In genomic region chr3:98259271-98259751, GRCm38 (mm10) we compare ENCODE assay signal across 9 mouse cellular contexts. TPM values are rescaled to one million over a fixed set of nuclear protein-coding genes. Genes with fewer than 3 reads are reported as not detected.
DNase-seq lines count a peak whose midpoint lies in the region; ATAC-seq and TF ChIP-seq lines count a peak whose summit lies in the region.
"Had no signal": no experiment of that assay in that cellular context is flagged by ENCODE, and none has a peak within 500 bp of the region (broad histone marks: within the 10 kb centered on the region; RNA-seq: fewer than 3 reads in every experiment).

No protein-coding gene starts in this region.

- H3K4me3 ChIP-seq in heart, embryonic 10.5 days: no peak overlapping the region
- no peak overlapping the region for H3K4me3 ChIP-seq in intestine, postnatal 0 days (ENCODE audit: low read depth, low read length)

- no peak overlapping the region for H3K27ac ChIP-seq in heart, embryonic 10.5 days
- H3K27ac ChIP-seq in intestine, postnatal 0 days (ENCODE audit: low read depth, low read length): peak overlapping the region; percentile 83

- peak; percentile 93 for DNase-seq in heart, adult 11 months
- no peak for DNase-seq in heart, embryonic 10.5 days (ENCODE audit: low spot score)
- peak; percentile 2 for DNase-seq in cerebellum, adult 8-10 months
- peak; percentile 18 for DNase-seq in ovary, postnatal 10 days (ENCODE audit: low spot score)
- DNase-seq in adrenal gland, postnatal 36 days: no peak
- DNase-seq in T-cell, adult 2 months (ENCODE audit: low spot score): no peak
- no peak for DNase-seq in c-Kit-positive CD71-positive TER-119-positive erythroid progenitor cells, embryonic 14.5 days (ENCODE audit: low spot score)

- H3K9ac ChIP-seq in intestine, postnatal 0 days (ENCODE audit: low read depth, low read length): no peak overlapping the region

- no peaks in the 10 kb centered on the region for H3K36me3 ChIP-seq in heart, embryonic 10.5 days
- no peaks in the 10 kb centered on the region for H3K36me3 ChIP-seq in intestine, postnatal 0 days (ENCODE audit: control insufficient read depth, insufficient read depth)

- ATAC-seq in intestine, postnatal 0 days: no peak

- no peaks in the 10 kb centered on the region for H3K4me1 ChIP-seq in heart, embryonic 10.5 days
- H3K4me1 ChIP-seq in intestine, postnatal 0 days (replicated peaks; ENCODE audit: control insufficient read depth, insufficient read depth, low read length): peaks cover 12% of the 10 kb centered on the region

- no peaks in the 10 kb centered on the region for H3K9me3 ChIP-seq in heart, embryonic 10.5 days
- H3K9me3 ChIP-seq in intestine, postnatal 0 days (ENCODE audit: control insufficient read depth): no peaks in the 10 kb centered on the region

- no peaks in the 10 kb centered on the region for H3K27me3 ChIP-seq in heart, embryonic 10.5 days (ENCODE audit: insufficient read depth, poor library complexity, severe bottlenecking)
- no peaks in the 10 kb centered on the region for H3K27me3 ChIP-seq in intestine, postnatal 0 days (replicated peaks; ENCODE audit: control insufficient read depth, insufficient read depth, low read length)
- H3K27me3 ChIP-seq: CH12.LX had no signal

- no peak for TF ChIP-seq CTCF in intestine, postnatal 0 days (IDR thresholded peaks at IDR 0.05; ENCODE audit: low read depth)

- 90% methylated on average over 5 of the region's 5 CpGs for WGBS in heart, embryonic 10.5 days
- 44% methylated on average over 5 of the region's 5 CpGs for WGBS in intestine, postnatal 0 days

- 0 out of 2 replicates have a peak overlapping the region, but pooled peaks have one; percentile 17 for H3K4me2 ChIP-seq in intestine, postnatal 0 days (replicated peaks; ENCODE audit: low read depth)

RNA-seq across cellular contexts. Expression of gene Hmgcs2, which starts 20.9 kb away (rescaled TPM):
- polyA plus RNA-seq in heart, embryonic 10.5 days (2016; fragmentation: Nextera tagmentation; extraction: Ambion mirVana): 4.4 and 5.6 TPM in 2 replicates
- polyA plus RNA-seq in intestine, postnatal 0 days (2015; fragmentation: Nextera tagmentation; extraction: Ambion mirVana): 649 and 754 TPM in 2 replicates
- 10 to 100 TPM in 1 of 2 experiments, 1 to 10 TPM in 1; 8.8 to 12.2 TPM for total RNA-seq in adrenal gland, postnatal 36 days (2021)
- total RNA-seq: CH12.LX had no signal

RNA-seq across cellular contexts. Expression of gene Reg4, which starts 37.4 kb away (rescaled TPM):
- not detected in 2 replicates for polyA plus RNA-seq in heart, embryonic 10.5 days (2016; fragmentation: Nextera tagmentation; extraction: Ambion mirVana)
- 90.6 and 144 TPM in 2 replicates for polyA plus RNA-seq in intestine, postnatal 0 days (2015; fragmentation: Nextera tagmentation; extraction: Ambion mirVana)
- total RNA-seq in adrenal gland, postnatal 36 days (2021): not detected
- total RNA-seq: CH12.LX had no signal

Comparison
In these comparisons a context has a peak if more than half of its experiments do, and no peak if none do; other contexts are left out.
1. DNase-seq: peak in heart, adult 11 months (single experiment), cerebellum, adult 8-10 months (single experiment) and ovary, postnatal 10 days (single experiment); none in heart, embryonic 10.5 days (single experiment), adrenal gland, postnatal 36 days (0 of 2), T-cell, adult 2 months (single experiment) and c-Kit-positive CD71-positive TER-119-positive erythroid progenitor cells, embryonic 14.5 days (single experiment).
2. RNA of gene Hmgcs2, which starts 20.9 kb away (polyA plus RNA-seq): 649 to 754 TPM in intestine, postnatal 0 days; 4.4 to 5.6 TPM in heart, embryonic 10.5 days; every median in the first group is over 10 times any median in the second.
3. RNA of gene Reg4, which starts 37.4 kb away (polyA plus RNA-seq): 90.6 to 144 TPM in intestine, postnatal 0 days; not detected in heart, embryonic 10.5 days; every median in the first group is over 10 times any median in the second.